Mouse (Mus musculus) naive thymus-derived CD4-positive, alpha-beta T cell, adult 5 months (primary cell): ENCODE results near the gene Znhit2. TPM values are rescaled to one million over a fixed set of nuclear protein-coding genes. Genes with fewer than 3 reads are reported as not detected.

Experiments
- polyA plus RNA-seq: library from polyadenylated mRNA; unstranded; fragments of 100-300 nt; shearing (Covaris generic); gene quantifications from one replicate; pipeline ENCODE4 v1.2.1, GENCODE M21; 2017

The Znhit2 gene
- polyA plus RNA-seq = 20.1 TPM

DNA sequence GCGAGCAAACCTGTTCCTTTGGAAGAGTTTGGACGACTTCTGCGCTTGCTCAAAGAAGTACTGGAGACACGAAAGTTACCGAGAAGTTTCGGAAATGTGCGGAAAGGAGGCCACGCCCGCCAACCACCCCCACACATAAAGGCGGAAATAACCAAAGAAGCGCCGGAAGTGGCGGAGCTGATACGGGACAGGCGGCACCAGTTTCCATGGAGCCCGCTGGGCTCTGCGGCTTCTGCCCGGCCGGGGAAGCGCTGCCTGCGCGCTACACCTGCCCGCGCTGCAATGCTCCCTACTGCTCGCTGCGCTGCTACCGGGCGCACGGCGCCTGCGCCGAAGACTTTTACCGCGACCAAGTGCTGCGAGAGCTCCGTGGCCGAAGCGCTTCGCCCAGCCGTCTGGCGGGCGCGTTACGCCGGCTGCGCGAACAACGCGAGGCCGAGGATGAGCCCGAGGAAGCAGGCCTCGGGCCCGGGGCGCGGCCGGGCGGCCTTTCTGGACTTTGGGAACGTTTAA lies at the start of gene Znhit2:
Gene Znhit2, plus strand, starts transcription at position 172 of the 513 bp plus-strand sequence.

DNA sequence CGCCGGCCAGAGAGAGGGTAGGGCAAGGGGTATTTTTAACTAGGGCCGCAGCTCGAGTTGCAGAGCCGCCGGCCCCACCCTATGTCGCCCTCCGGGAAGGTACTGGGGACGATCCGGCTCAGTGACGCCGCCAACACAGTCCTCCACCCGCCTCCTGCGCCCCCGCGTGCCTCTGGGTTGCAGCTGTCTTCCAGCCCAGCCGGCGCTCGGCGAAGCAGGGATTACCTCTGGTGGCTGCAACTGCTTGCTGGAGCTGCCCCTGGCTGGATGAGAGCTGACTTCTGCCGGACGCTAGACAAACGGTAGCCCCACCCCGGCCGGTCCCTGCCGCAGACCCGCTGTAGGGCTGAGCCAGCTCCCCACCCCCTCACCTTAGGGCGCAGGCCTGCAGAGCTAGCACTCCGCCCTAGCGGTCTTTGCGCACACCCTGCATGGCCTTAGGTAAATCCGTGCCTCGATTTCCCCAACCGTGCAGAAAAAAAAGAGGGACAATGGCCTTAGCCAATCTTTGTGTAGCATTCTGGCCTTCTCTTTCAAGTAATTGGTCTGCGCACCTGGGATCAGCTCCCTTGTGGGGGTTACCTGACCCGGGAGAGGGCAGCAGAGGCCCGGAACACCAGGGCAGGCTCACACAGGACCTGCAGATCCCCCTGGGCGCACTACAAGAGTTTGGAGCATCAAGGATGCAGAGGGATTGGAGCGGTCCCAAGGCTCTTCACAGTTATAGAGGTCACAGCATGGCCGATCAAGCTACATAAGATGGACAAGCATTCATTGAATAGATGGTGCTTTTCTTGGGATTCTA lies 45.3 kb upstream of the Znhit2 start, which contains the start of gene Capn1:
Gene Capn1, minus strand, starts transcription at position 387 of the 805 bp plus-strand sequence.

DNA sequence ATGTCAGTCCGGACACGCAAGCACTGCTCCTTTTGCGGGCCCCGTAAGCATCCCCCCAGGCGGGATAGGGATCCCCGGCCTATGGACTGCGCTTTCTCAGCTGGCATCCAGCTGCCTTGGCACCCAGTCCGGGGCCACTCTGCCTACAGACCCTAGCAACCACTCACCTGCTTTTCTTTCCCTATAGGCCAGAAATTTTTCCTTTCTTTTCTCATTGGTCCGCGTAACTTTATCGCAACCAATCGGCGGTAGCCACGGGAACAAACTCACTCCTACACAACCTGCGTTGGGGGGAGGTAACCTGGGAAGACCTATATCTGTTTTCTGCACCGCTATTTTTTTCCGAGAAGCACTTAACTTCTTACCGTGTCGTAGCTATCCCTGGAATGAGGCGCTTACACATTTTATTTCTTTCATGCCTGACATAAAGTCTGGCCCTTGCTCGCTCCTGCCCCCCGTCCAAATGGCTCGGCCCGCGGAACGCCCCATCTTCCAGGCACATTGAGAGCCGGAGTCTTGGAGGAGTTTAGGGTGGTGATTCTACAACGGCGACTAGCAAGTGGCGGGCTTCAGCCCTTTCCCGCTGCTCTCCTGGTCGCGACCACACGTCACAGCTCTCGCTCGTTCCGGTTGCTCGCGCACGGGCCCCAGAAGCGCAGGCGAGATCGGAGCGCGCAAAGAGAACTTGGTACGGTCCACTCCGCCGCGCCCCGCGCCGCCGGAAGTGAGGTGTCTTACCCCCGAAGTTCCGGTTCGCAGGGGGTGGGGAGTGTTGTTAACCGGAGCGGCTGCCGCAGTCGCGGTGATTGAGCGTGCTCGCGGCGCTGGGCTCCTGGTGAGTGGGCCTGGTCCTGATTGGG lies 14.5 kb upstream of the Znhit2 start, which contains the start of gene Syvn1:
Gene Syvn1, plus strand, starts transcription at position 283 of the 860 bp plus-strand sequence.

DNA sequence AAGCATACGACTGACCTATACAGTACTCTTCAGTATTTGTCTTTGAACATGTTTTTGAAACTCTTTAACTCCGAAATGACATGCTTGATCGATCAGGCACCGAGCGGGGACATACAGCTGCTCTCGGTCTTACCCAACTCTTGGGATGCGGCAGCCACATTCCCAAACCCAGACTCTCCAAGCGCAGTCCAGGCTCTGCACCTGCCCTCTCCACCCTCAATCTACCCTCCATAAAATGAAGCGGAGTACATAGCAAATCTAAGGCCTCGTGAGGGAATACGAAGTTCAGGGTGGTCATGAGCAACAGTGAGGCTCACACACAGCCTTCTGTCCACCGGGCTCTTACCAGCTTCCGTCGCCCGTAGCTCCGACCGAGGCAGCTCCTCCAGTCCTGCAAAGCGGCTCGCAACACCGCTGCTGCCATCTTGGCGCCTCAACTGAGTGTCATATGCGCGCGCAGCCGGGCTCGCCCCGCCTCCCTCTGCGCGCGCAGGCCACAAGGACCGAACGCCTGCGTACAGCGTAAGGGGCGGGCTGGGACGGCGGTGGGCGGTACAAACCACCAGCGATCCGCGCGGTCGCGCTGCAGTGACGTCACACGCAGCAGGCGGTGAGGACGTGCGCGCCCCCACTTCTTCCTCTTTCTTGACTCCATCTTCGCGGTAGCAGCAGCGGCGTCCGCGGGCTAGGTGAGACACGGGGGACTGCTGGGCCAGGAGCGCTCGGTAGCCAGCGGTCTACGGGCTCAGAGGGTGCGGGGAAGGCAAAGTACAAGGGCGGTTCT lies 3.5 kb upstream of the Znhit2 start, which contains the start of the genes Mrpl49 and Fau:
Gene Mrpl49, minus strand, starts transcription at position 473 of the 784 bp plus-strand sequence.
Gene Fau, plus strand, starts transcription at position 532 of the 784 bp plus-strand sequence.

DNA sequence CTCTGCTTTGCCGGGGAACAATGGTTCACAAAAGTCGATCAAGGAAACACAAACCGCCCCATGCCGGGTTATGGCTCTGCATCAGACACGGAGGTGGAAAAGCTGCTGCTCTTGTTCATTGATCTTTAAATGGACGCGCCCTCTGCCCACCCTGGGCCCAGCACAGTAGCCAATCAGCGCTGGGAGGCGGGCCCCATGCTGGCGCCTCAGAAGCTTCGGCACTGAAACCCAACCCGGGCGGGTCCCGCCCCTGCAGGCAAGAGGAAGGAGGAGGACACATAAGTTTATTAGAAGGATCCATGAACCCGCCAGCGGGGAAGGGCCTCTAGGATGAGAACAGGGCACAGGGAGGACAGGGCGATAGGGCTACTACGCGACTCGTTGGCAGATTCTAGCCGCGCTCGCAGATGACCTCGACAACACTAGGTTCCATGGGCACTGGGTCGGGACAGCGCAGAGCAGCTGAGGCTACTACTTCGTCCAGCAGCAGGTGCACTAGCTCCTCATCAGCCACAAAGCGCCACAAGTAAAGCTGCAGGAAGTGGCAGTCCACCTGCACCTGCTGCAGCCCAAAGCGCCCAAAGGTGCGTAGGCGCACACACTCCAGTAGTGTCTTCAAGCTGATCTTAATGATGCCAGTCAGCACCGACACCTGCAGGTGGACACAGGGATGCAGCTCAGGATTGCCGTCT lies 6.9 kb downstream of the Znhit2 start, which contains the start of gene Tm7sf2:
Gene Tm7sf2, minus strand, starts transcription at position 650 of the 692 bp plus-strand sequence.

DNA sequence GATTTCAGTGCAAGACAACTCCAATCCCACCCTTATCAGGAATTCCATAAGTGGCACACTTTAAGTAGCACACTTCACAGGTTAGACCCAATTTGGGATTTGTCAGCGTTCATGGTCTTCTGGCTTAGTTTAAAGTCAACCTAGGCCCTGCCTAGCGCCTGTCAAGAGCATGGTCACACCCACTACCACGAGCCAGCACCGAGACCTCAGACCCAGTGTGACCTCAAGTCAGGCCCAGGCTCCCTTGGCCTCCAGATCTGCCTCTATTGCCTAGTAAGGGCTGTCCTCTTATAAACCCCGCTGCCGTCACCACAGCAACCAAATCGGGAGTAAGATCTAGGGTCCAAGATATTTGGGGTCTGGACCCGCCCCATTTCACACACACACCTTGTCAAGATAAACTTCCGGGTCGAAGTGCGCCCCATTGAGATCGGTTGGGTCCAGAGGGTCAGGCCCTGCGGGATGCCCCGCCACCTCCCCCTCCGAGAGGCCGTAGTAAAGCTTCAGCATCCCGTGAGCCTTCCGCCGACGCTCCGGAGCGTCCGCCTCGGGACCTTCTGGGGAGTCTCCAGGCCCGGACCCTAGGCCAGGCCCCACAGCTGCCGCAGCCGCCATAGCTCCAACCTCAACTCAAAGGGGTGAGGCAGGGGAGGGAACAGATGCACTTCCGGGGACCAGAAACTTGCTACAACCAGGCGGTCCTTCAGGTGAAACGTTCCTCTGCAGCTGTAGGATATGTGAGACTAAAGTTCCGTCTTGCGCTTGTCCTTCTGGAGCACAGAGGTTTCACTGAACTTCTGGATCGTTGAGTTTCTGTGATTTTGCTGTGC lies 15.8 kb downstream of the Znhit2 start, which contains the start of gene Vps51:
Gene Vps51, minus strand, starts transcription at position 668 of the 830 bp plus-strand sequence.

DNA sequence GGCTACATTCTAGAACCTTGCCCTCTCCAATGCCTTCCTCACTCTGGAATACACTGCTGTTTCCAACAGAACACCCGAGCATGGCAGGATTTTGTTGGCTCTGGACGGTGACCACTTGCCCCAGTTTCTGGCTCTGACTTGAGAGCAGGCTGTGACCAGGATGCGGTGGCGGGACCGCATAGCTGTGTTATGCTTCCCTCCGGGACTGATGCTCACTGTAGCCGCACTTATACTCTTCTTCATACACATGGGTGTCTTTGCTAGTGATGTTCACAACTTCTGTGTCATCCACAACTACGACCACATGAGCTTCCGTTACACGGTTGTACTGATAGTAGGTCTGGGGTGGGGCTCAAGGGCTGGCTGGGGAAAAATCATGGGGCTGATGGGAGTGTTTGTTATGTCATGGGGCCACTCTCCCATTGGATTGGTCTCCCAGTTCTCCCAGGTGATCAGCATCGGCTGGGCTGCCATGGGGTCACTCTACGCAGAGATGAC lies 19.0 kb downstream of the Znhit2 start, which contains the start of gene Tmem262:
Gene Tmem262, plus strand, starts transcription at position 51 of the 498 bp plus-strand sequence.

DNA sequence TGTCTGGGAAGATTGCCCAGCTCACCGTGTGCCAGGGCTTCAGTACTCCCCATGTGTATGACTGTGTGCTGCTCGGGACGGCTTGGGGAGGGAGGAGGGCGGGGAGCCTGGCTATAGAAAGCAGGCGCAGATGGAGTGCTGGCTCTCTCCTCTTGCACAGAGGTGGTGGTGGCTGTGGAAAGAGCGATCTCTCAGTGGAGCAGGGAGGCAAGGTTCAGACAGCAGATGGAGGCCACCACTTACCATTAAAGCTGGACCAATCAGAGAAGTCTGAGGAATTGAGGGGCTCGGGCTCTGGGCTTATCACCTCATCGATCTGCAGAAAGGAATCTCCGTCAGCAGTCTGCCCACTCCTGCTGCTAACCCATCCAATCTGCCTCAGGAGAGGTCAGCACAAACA lies 21.2 kb downstream of the Znhit2 start, which contains the start of gene Gm28374:
Gene Gm28374, minus strand, starts transcription at position 101 of the 400 bp plus-strand sequence.

DNA sequence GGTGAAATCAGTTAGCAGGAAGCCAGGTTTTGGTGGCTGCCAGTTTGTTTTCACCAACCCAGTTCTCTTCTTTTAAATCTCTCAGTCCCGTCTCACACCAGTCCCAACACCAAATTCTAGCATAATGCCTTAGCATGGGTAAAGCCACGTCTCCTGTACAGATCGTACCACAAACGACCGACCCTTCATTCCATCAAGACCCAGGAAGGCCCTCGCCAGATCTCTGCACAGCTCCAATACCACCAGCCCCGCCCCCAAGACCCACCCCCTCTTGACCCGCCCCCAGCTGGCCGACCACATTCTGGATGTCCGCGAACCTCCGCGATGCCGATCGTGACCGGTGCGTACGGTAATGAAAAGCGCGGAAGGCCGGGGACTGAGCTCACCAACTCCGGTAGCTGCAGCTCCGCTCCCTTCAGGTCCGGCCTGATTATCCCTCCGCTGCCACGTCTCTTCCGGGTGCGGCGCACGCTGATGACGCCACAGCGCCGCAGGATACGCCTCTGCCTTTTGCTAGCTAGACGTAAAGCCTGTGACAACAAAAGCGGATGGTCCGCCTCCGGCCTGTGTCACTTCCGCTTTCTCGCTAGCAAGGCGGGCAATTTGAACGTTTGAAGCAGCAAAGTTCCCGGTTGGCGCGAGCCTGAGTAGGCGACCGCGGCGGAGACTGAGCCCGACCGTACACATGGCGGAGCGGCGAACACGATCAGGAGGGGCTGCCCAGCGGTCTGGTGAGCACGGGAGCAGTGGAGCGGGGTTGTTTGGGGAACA lies 23.7 kb downstream of the Znhit2 start, which contains the start of the genes Zfpl1 and Cdca5:
Gene Zfpl1, minus strand, starts transcription at position 479 of the 771 bp plus-strand sequence.
Gene Cdca5, plus strand, starts transcription at position 506 of the 771 bp plus-strand sequence.

DNA sequence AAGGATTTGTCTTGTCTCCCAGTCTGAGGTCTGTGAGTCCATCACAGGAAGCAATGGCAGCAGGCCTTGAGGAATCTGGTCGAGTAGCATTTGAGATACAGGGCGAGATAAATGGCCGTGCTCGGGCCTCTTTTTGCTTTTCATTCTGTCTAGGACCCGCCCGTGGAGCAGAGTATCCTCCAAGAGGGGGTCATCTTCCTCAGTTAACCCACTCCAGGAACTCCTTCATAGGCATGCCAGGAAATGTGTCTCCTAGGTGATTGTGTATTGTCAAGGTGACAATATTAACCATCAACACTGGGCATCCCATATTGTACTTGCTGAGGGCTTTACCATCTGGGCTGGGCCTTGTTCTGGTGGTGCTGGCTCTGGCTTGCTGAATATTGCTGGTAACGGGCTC lies 33.1 kb downstream of the Znhit2 start, which contains the start of gene AC131692.1:
Gene AC131692.1, plus strand, starts transcription at position 301 of the 400 bp plus-strand sequence.

DNA sequence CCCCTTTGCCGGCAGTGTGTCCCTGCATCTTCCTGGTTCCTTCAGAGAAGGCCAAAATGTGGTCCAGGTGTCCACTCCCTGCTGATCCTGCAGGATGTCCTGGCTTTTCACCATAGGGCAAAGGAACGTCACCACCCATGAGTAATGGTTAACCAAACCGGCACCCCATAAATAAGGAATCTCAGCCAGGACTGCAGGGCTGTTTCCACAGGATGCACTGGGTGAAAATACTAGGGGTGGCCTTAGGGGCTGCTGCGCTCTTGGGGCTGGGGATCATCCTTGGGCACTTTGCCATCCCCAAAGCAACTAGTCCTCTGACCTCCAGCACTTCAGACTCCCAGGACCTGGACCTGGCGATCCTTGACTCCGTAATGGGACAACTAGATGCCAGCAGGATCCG lies 44.6 kb downstream of the Znhit2 start, which contains the start of gene Naaladl1:
Gene Naaladl1, plus strand, starts transcription at position 197 of the 400 bp plus-strand sequence.

Other genes starting within 250 kb of the Znhit2 start
- 168 TPM for gene Frmd8, start 185.9 kb upstream of the Znhit2 start, polyA plus RNA-seq
- 15.7 TPM for gene Slc25a45, start 183.4 kb upstream of the Znhit2 start, polyA plus RNA-seq
- gene Tigd3, start 167.0 kb upstream of the Znhit2 start, polyA plus RNA-seq = 0.55 TPM
- gene Dpf2, start 148.2 kb upstream of the Znhit2 start, polyA plus RNA-seq = 128 TPM
- 0.14 TPM for gene Cdc42ep2, start 136.4 kb upstream of the Znhit2 start, polyA plus RNA-seq
- 51.0 TPM for gene Pola2, start 97.0 kb upstream of the Znhit2 start, polyA plus RNA-seq
- gene Slc22a20, start 75.0 kb upstream of the Znhit2 start, polyA plus RNA-seq = not detected
- 53.1 TPM for gene Capn1, start 45.3 kb upstream of the Znhit2 start, polyA plus RNA-seq
- gene Syvn1, start 14.6 kb upstream of the Znhit2 start, polyA plus RNA-seq = 69.3 TPM
- gene Mrpl49, start 3.4 kb upstream of the Znhit2 start, polyA plus RNA-seq = 37.0 TPM
- gene Fau, start 3.3 kb upstream of the Znhit2 start, polyA plus RNA-seq = 1,034 TPM
- gene Tm7sf2, start 7.2 kb downstream of the Znhit2 start, polyA plus RNA-seq = 15.6 TPM
- 109 TPM for gene Vps51, start 16.0 kb downstream of the Znhit2 start, polyA plus RNA-seq
- gene Tmem262, start 18.8 kb downstream of the Znhit2 start, polyA plus RNA-seq = not detected
- 0.80 TPM for gene Gm28374, start 21.1 kb downstream of the Znhit2 start, polyA plus RNA-seq
- gene Zfpl1, start 23.8 kb downstream of the Znhit2 start, polyA plus RNA-seq = 27.6 TPM
- 0.58 TPM for gene Cdca5, start 23.8 kb downstream of the Znhit2 start, polyA plus RNA-seq
- not detected for gene AC131692.1, start 33.2 kb downstream of the Znhit2 start, polyA plus RNA-seq
- not detected for gene Naaladl1, start 44.6 kb downstream of the Znhit2 start, polyA plus RNA-seq
- gene Sac3d1, start 57.5 kb downstream of the Znhit2 start, polyA plus RNA-seq = 13.0 TPM
- gene Snx15, start 67.1 kb downstream of the Znhit2 start, polyA plus RNA-seq = 41.7 TPM
- not detected for gene Batf2, start 79.8 kb downstream of the Znhit2 start, polyA plus RNA-seq
- 23.4 TPM for gene Arl2, start 80.4 kb downstream of the Znhit2 start, polyA plus RNA-seq
- gene Majin, start 123.2 kb downstream of the Znhit2 start, polyA plus RNA-seq = not detected
- not detected for gene Gpha2, start 165.2 kb downstream of the Znhit2 start, polyA plus RNA-seq
- 22.5 TPM for gene Ppp2r5b, start 174.7 kb downstream of the Znhit2 start, polyA plus RNA-seq
- gene Atg2a, start 180.5 kb downstream of the Znhit2 start, polyA plus RNA-seq = 91.9 TPM
- gene Ehd1, start 215.5 kb downstream of the Znhit2 start, polyA plus RNA-seq = 15.0 TPM
- gene Cdc42bpg, start 245.3 kb downstream of the Znhit2 start, polyA plus RNA-seq = 0.21 TPM